Mouse (Mus musculus) E14TG2a.4 (cell line): ENCODE results near the gene Olfr195.

Source experiments
- CTCF ChIP-seq: conservative IDR thresholded peaks from 2 replicates; pipeline ENCODE4 v1.5.1; 2014; ENCODE audit warnings: low read length
- NANOG ChIP-seq: IDR thresholded peaks from 2 replicates; pipeline ENCODE4 v1.6.1; 2014; ENCODE audit warnings: borderline replicate concordance, low read length, mixed read lengths

DNA sequence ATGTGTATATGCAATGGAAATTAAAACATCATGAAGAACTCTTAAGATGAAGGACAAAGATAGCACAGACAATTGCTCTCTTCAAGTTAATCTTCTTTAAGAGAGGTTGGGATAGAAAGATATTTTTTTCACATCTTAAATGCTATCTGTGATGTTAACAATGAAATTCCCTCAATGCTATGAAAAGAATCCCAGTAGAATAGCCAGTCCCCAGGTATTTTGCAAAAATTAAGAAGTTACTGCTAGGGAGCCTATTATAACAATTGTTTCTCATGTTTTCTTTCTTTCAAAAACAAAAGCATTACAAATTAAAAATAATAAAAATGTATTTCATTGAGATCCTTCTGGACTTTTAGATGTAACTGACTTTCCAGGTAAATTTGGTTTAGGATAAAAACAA is 25.9 kb upstream of the Olfr195 start, which contains the start of gene Olfr194:
- TF ChIP-seq CTCF: no peak
- TF ChIP-seq NANOG: no peak
